Mouse (Mus musculus) midbrain, embryonic 14.5 days (tissue): ENCODE results near the gene Ugt1a2. TPM values are rescaled to one million over a fixed set of nuclear protein-coding genes. Genes with fewer than 3 reads are reported as not detected.

ENCODE experiments used
- ATAC-seq: fragments of 200-750 bp; cut with Nextera tagmentation; 2 replicates; pipeline ENCODE4 v1.8.0; 2017; ENCODE audit warnings: moderate number of reproducible peaks, moderate library complexity; ENCODE audit not compliant: low FRiP score, low TSS enrichment
- DNase-seq: peaks from one replicate; pipeline ENCODE4 v3.0.0-alpha.2; 2015
- H3K27ac ChIP-seq: fragments of 300-500 bp; sonication (generic); replicated peaks from 2 replicates; pipeline ENCODE4 v1.5.1; 2014; ENCODE audit warnings: mild to moderate bottlenecking, low read depth, low read length, moderate library complexity
- H3K27me3 ChIP-seq: fragments of 300-500 bp; sonication (generic); 2 replicates; pipeline ENCODE4 v1.6.1; 2014; ENCODE audit warnings: low read length, control low read depth, mixed read lengths; ENCODE audit not compliant: control insufficient read depth, insufficient read depth
- H3K36me3 ChIP-seq: fragments of 300-500 bp; sonication (generic); 2 replicates; pipeline ENCODE4 v1.6.1; 2014; ENCODE audit warnings: low read length, control low read depth; ENCODE audit not compliant: control insufficient read depth, insufficient read depth
- H3K4me1 ChIP-seq: fragments of 300-500 bp; sonication (generic); 2 replicates; pipeline ENCODE4 v1.6.1; 2014; ENCODE audit warnings: mild to moderate bottlenecking, antibody characterized with exemption, low read length, control low read depth; ENCODE audit not compliant: control insufficient read depth, insufficient read depth
- H3K4me2 ChIP-seq: fragments of 300-500 bp; sonication (generic); 2 replicates; pipeline ENCODE4 v1.6.1; 2014; ENCODE audit warnings: mild to moderate bottlenecking, low read length, moderate library complexity
- H3K4me3 ChIP-seq: fragments of 300-500 bp; sonication (generic); replicated peaks from 2 replicates; pipeline ENCODE4 v1.5.1; 2014; ENCODE audit warnings: low read depth, low read length
- H3K9ac ChIP-seq: fragments of 300-500 bp; sonication (generic); replicated peaks from 2 replicates; pipeline ENCODE4 v1.6.1; 2014; ENCODE audit warnings: mild to moderate bottlenecking, low read length, moderate library complexity
- H3K9me3 ChIP-seq: fragments of 300-500 bp; sonication (generic); 2 replicates; pipeline ENCODE4 v1.6.1; 2016; ENCODE audit warnings: low read length, control low read depth, mixed read lengths; ENCODE audit not compliant: control insufficient read depth
- WGBS: fragments of 180-500 bp; shearing (Covaris S2); extraction: QIAGEN DNeasy Blood & Tissue Kit; methylation state at CpG from one replicate; pipeline ENCODE4 v1.1.7; 2014; 5-methylcytosine and 5-hydroxymethylcytosine counted together
- polyA plus RNA-seq: library from polyadenylated mRNA; unstranded; fragments of >200 nt; fragmentation: Nextera tagmentation; extraction: Ambion mirVana; gene quantifications from 2 replicates; pipeline ENCODE4 v1.2.1, GENCODE M21; 2014

Ugt1a2 gene
- polyA plus RNA-seq, 1 experiment from 2014 or later: not detected

DNA sequence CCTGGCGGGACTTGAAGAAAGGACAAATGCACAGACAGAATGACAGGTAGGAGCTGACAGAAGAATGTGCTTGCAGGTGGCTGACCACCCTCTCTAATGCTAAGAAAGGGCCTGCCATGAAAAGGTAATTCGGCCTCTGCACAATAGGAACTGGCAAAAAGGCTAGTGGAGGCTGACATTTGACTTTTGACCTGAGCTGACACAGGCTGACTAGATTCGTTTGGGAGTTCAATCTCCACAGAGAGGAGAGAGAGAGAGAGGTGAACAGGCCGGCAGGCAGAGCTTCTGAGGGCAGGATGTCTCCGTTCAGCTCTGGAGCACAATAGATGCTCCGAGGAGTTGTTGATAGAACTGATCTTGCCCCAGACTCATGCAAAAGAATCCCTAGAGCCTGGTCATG lies 46.0 kb downstream of the Ugt1a2 start:
- H3K36me3 ChIP-seq: no peaks in the 10 kb centered on the region
- no peak overlapping the region for H3K9ac ChIP-seq
- peaks cover 99% of the 10 kb centered on the region for H3K9me3 ChIP-seq
- no peak overlapping the region for H3K4me3 ChIP-seq
- no peak for DNase-seq
- no peak for ATAC-seq
- no peaks in the 10 kb centered on the region for H3K4me1 ChIP-seq
- no peak overlapping the region for H3K27ac ChIP-seq
- no peaks in the 10 kb centered on the region for H3K27me3 ChIP-seq
- H3K4me2 ChIP-seq: no peak overlapping the region
- 47% methylated on average over 6 of the region's 6 CpGs for WGBS

GRCm38 (mm10) chr1:88247660-88248059 lies 47.3 kb downstream of the Ugt1a2 start:
- H3K27me3 ChIP-seq: no peaks in the 10 kb centered on the region
- H3K4me1 ChIP-seq: no peaks in the 10 kb centered on the region
- no peaks in the 10 kb centered on the region for H3K36me3 ChIP-seq
- no peak overlapping the region for H3K27ac ChIP-seq
- no peak overlapping the region for H3K9ac ChIP-seq
- no peak for ATAC-seq
- H3K9me3 ChIP-seq: peaks cover 96% of the 10 kb centered on the region
- no peak overlapping the region for H3K4me3 ChIP-seq
- no peak for DNase-seq
- no peak overlapping the region for H3K4me2 ChIP-seq
- 48% methylated on average over 2 of the region's 2 CpGs for WGBS

- no peak for DNase-seq
- Histone ChIP-seq H3K9me3 (peaks cover 97% of the 10 kb centered on the region), H3K4me2 (no peak overlapping the region), H3K9ac (no peak overlapping the region), H3K27ac (no peak overlapping the region), H3K4me1 (no peaks in the 10 kb centered on the region), H3K36me3 (no peaks in the 10 kb centered on the region), H3K4me3 (no peak overlapping the region), H3K27me3 (no peaks in the 10 kb centered on the region)
- ATAC-seq: no peak
- 70% methylated on average over 4 of the region's 4 CpGs for WGBS
Measured at GRCm38 (mm10) chr1:88248658-88249057, 48.3 kb downstream of the Ugt1a2 start.

GRCm38 (mm10) chr1:88249596-88249995 lies 49.2 kb downstream of the Ugt1a2 start:
- no peaks in the 10 kb centered on the region for H3K4me1 ChIP-seq
- DNase-seq: no peak
- no peak overlapping the region for H3K27ac ChIP-seq
- H3K36me3 ChIP-seq: no peaks in the 10 kb centered on the region
- no peak overlapping the region for H3K9ac ChIP-seq
- no peaks in the 10 kb centered on the region for H3K27me3 ChIP-seq
- no peak overlapping the region for H3K4me3 ChIP-seq
- H3K4me2 ChIP-seq: no peak overlapping the region
- 77% methylated on average over 7 of the region's 7 CpGs for WGBS
- ATAC-seq: no peak
- peaks cover 95% of the 10 kb centered on the region for H3K9me3 ChIP-seq

- WGBS: 83% methylated on average over 5 of the region's 5 CpGs
- Histone ChIP-seq H3K27ac (no peak overlapping the region), H3K4me2 (no peak overlapping the region), H3K9me3 (peaks cover 95% of the 10 kb centered on the region), H3K27me3 (no peaks in the 10 kb centered on the region), H3K36me3 (no peaks in the 10 kb centered on the region), H3K4me3 (no peak overlapping the region), H3K9ac (no peak overlapping the region), H3K4me1 (no peaks in the 10 kb centered on the region)
- DNase-seq: no peak
- ATAC-seq: no peak
Measured at GRCm38 (mm10) chr1:88250023-88250422, 49.6 kb downstream of the Ugt1a2 start.

GRCm38 (mm10) chr1:88253106-88253505 lies 52.7 kb downstream of the Ugt1a2 start:
- Histone ChIP-seq H3K27ac (no peak overlapping the region), H3K4me3 (no peak overlapping the region), H3K9ac (no peak overlapping the region), H3K4me2 (no peak overlapping the region), H3K27me3 (no peaks in the 10 kb centered on the region), H3K36me3 (no peaks in the 10 kb centered on the region), H3K9me3 (peaks cover 92% of the 10 kb centered on the region), H3K4me1 (no peaks in the 10 kb centered on the region)
- ATAC-seq: no peak
- no peak for DNase-seq
- 74% methylated on average over 8 of the region's 8 CpGs for WGBS

- no peak overlapping the region for H3K27ac ChIP-seq
- H3K9ac ChIP-seq: no peak overlapping the region
- 76% methylated on average over 6 of the region's 6 CpGs for whole genome bisulfite sequencing
- ATAC-seq: no peak
- DNase-seq: no peak
- H3K9me3 ChIP-seq: peaks cover 88% of the 10 kb centered on the region
- no peaks in the 10 kb centered on the region for H3K27me3 ChIP-seq
- H3K4me3 ChIP-seq: no peak overlapping the region
- H3K4me2 ChIP-seq: no peak overlapping the region
- no peaks in the 10 kb centered on the region for H3K36me3 ChIP-seq
- no peaks in the 10 kb centered on the region for H3K4me1 ChIP-seq
Measured at GRCm38 (mm10) chr1:88253540-88253939, 53.1 kb downstream of the Ugt1a2 start.

GRCm38 (mm10) chr1:88254793-88255465 lies 54.5 kb downstream of the Ugt1a2 start:
- peak; percentile 7; the same call in 1 of the 2 replicates for ATAC-seq
- no peak overlapping the region for H3K27ac ChIP-seq
- no peaks in the 10 kb centered on the region for H3K4me1 ChIP-seq
- H3K4me2 ChIP-seq: no peak overlapping the region
- no peak overlapping the region for H3K4me3 ChIP-seq
- H3K27me3 ChIP-seq: no peaks in the 10 kb centered on the region
- DNase-seq: no peak
- peaks cover 6% of the 10 kb centered on the region for H3K36me3 ChIP-seq
- 88% methylated on average over 12 of the region's 12 CpGs for WGBS
- H3K9me3 ChIP-seq: peaks cover 74% of the 10 kb centered on the region
- H3K9ac ChIP-seq: no peak overlapping the region

DNA sequence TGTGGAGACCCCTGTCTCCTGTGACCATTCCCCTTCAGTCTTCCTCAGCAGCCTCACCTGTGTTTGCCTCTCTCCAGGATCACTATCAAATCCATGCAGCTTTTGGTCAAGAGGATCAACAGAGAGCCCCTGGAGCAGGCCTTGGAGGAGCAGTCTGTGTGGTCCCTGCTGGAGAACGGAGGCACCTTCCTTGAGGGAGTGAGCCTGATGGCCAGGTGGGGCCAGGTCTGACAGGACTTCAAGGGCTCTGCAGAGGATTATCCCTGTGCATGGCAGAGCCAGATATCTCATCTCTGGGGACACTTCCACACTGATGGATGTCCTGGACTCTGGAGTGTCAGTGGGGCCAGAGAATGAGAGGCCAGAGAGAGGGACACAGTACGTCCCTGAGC lies 55.1 kb downstream of the Ugt1a2 start:
- Histone ChIP-seq H3K27me3 (no peaks in the 10 kb centered on the region), H3K4me2 (no peak overlapping the region), H3K9ac (no peak overlapping the region), H3K4me1 (no peaks in the 10 kb centered on the region), H3K36me3 (peaks cover 11% of the 10 kb centered on the region), H3K27ac (no peak overlapping the region), H3K9me3 (peaks cover 69% of the 10 kb centered on the region), H3K4me3 (no peak overlapping the region)
- ATAC-seq (peak; percentile 2; the same call in 1 of the 2 replicates), DNase-seq (no peak)
- 56% methylated on average over 2 of the region's 2 CpGs for WGBS
